Mouse (Mus musculus): ENCODE measurements around the gene Lsm4. TPM values are rescaled to one million over a fixed set of nuclear protein-coding genes. Genes with fewer than 3 reads are reported as not detected.
A peak's percentile ranks its signal among the peaks of the same experiment; 100 is the strongest.

Gene Lsm4
- polyA plus RNA-seq, 1 experiment from 2014 or later, result 98.5 TPM

GRCm38 (mm10) chr8:70699116-70699833, 26.2 kb downstream of the Lsm4 start:
- Histone ChIP-seq H3K36me3 (replicated peaks; ENCODE audit: insufficient read depth, low read length) (no peaks in the 10 kb centered on the region), H3K9ac (replicated peaks) (peak overlapping the region; percentile 99), H3K4me3 (ENCODE audit: low read depth, low read length) (peak overlapping the region; percentile 91), H3K27me3 (ENCODE audit: insufficient read depth, low read length) (no peaks in the 10 kb centered on the region), H3K4me1 (ENCODE audit: insufficient read depth) (peaks cover 46% of the 10 kb centered on the region), H3K4me2 (ENCODE audit: low read depth, low read length) (peak overlapping the region; percentile 90), H3K27ac (ENCODE audit: low read depth) (peak overlapping the region; percentile 99), H3K9me3 (ENCODE audit: low read length) (no peaks in the 10 kb centered on the region)
- peak; percentile 71 for DNase-seq
- peak; percentile 24; the same call in 1 of the 2 replicates for TF ChIP-seq CTCF (IDR thresholded peaks at IDR 0.05; ENCODE audit: low read depth)
- TF ChIP-seq EP300 (IDR thresholded peaks at IDR 0.05; ENCODE audit: low read depth), result no peak
- 2% methylated on average over 61 of the region's 89 CpGs for whole genome bisulfite sequencing (ENCODE audit: insufficient replicate concordance)
- ATAC-seq, result no peak; the same call in none of the 2 replicates

DNA sequence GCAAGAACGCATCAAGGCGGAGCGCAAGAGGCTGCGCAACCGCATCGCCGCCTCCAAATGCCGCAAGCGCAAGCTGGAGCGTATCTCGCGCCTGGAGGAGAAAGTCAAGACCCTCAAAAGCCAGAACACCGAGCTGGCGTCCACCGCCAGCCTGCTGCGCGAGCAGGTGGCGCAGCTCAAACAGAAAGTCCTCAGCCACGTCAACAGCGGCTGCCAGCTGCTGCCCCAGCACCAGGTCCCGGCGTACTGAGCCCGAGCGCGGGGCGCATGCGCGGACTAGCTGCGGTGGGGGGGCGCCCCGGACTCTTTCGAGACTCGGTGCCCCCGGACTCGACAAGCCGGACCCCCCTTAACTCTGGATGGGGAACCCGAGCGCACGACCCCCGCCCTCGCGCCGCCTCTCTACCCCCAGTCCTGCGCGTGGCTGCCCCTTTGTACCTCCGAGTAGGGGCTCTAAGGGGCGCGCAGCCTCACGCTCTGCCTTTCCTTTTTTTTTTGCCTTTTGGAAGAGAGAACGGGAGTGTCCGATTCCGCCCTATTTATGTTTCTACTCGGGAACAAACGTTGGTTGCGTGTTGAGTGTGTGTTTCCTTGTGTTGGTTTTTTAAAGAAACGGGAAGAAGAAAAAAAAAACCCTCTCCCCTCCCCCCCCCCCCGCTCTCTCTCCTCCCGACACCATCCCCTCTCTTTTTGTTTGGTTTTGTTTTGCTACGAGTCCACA, 26.9 kb downstream of the Lsm4 start:
- Histone ChIP-seq H3K9me3 (ENCODE audit: low read length) (no peaks in the 10 kb centered on the region), H3K9ac (replicated peaks) (peak overlapping the region; percentile 99), H3K4me2 (ENCODE audit: low read depth, low read length) (peak overlapping the region; percentile 90), H3K27me3 (ENCODE audit: insufficient read depth, low read length) (no peaks in the 10 kb centered on the region), H3K27ac (ENCODE audit: low read depth) (peak overlapping the region; percentile 99), H3K4me1 (ENCODE audit: insufficient read depth) (peaks cover 42% of the 10 kb centered on the region), H3K4me3 (ENCODE audit: low read depth, low read length) (peak overlapping the region; percentile 91), H3K36me3 (replicated peaks; ENCODE audit: insufficient read depth, low read length) (no peaks in the 10 kb centered on the region)
- DNase-seq, result peak; percentile 82
- no peak for ATAC-seq
- TF ChIP-seq CTCF (IDR thresholded peaks at IDR 0.05; ENCODE audit: low read depth), result 0 out of 2 replicates have a peak, but pooled peaks have one; percentile 1
- 0 out of 2 replicates have a peak, but pooled peaks have one; percentile 1 for TF ChIP-seq EP300 (IDR thresholded peaks at IDR 0.05; ENCODE audit: low read depth)
- under 1% methylated on average over 59 of the region's 59 CpGs for WGBS (ENCODE audit: insufficient replicate concordance)

DNA sequence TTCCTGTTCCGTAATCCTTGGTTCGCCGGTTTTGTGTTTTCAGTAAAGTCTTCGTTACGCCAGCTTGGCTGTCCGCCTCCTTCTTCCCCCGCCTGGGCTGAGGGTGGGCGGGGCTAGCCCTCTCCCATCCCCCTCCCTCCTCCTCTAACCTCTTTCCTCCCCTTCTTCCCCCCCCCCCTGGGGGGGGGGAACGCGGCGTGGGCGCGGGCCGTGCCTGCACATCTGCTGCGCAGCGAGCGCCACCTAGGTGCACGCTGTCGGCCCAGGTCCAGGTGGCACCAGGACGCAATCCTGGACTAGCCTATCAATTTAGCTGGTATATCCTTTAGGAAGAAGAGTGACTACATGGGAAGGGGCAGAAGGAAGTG, 27.5 kb downstream of the Lsm4 start:
- Histone ChIP-seq H3K27me3 (ENCODE audit: insufficient read depth, low read length) (no peaks in the 10 kb centered on the region), H3K36me3 (replicated peaks; ENCODE audit: insufficient read depth, low read length) (no peaks in the 10 kb centered on the region), H3K4me2 (ENCODE audit: low read depth, low read length) (peak overlapping the region; percentile 90), H3K9me3 (ENCODE audit: low read length) (no peaks in the 10 kb centered on the region), H3K4me1 (ENCODE audit: insufficient read depth) (peaks cover 37% of the 10 kb centered on the region), H3K9ac (replicated peaks) (peak overlapping the region; percentile 99), H3K27ac (ENCODE audit: low read depth) (peak overlapping the region; percentile 99), H3K4me3 (ENCODE audit: low read depth, low read length) (peak overlapping the region; percentile 91)
- 1% methylated on average over 20 of the region's 20 CpGs for WGBS (ENCODE audit: insufficient replicate concordance)
- ATAC-seq (peak; percentile 10; the same call in 1 of the 2 replicates), DNase-seq (peak; percentile 93)
- TF ChIP-seq EP300 (IDR thresholded peaks at IDR 0.05; ENCODE audit: low read depth) (peak; percentile 46; the same call in 1 of the 2 replicates), CTCF (IDR thresholded peaks at IDR 0.05; ENCODE audit: low read depth) (peak; percentile 95)

DNA sequence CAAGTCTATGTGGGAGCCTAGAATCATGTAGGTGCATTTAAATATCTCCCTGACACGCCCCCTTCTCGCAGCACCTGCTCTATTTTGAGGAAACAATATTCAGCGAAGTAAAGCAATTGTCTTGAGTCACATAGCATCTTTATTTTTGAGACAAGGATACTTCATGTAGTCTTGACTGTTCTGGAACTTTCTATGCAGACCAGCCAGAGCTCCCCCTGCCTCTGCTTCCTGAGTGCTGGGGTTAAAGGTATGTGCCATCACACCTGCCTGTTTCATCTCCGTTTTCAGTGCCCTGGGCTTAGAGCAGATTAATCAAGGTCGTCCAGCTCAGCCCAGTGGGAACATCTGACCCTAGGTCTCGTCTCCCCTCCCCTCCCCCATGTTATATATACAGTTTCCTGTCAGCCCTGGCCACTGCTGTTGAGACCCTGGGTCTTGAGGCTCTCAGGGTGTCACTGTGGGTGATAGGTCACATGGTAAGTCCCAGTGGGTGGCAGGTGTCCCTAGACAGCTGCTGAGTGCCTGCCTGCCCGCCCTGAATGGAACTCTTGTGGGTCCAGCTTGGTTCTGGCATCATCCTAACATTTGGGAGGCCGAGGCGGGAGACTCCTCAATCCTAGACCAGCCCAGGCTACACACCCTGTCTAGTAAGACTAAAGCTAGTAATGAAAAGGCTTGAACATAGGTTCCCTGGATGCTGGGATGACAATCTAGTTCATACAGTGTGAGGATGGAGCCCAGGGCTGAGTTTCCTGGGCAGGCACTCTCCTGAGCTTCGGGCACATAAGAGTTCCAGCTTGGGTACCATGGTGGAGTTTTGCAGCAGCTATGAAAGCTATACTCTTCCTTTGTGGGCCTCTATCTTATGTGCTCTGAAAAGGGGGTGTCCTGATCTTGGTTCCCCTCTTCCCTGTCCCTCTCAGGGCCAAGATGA, 28.3 kb downstream of the Lsm4 start:
- ATAC-seq, result no peak
- 51% methylated on average over 10 of the region's 10 CpGs for WGBS (ENCODE audit: insufficient replicate concordance)
- Histone ChIP-seq H3K9me3 (ENCODE audit: low read length) (no peaks in the 10 kb centered on the region), H3K9ac (replicated peaks) (peak overlapping the region; percentile 99), H3K27me3 (ENCODE audit: insufficient read depth, low read length) (no peaks in the 10 kb centered on the region), H3K27ac (ENCODE audit: low read depth) (peak overlapping the region; percentile 99), H3K36me3 (replicated peaks; ENCODE audit: insufficient read depth, low read length) (no peaks in the 10 kb centered on the region), H3K4me3 (ENCODE audit: low read depth, low read length) (peak overlapping the region; percentile 91), H3K4me1 (ENCODE audit: insufficient read depth) (peaks cover 29% of the 10 kb centered on the region), H3K4me2 (ENCODE audit: low read depth, low read length) (peak overlapping the region; percentile 90)
- TF ChIP-seq EP300 (IDR thresholded peaks at IDR 0.05; ENCODE audit: low read depth) (no peak), CTCF (IDR thresholded peaks at IDR 0.05; ENCODE audit: low read depth) (no peak)
- no peak for DNase-seq

GRCm38 (mm10) chr8:70701982-70702841, 29.2 kb downstream of the Lsm4 start:
- TF ChIP-seq CTCF (IDR thresholded peaks at IDR 0.05; ENCODE audit: low read depth) (no peak), EP300 (IDR thresholded peaks at IDR 0.05; ENCODE audit: low read depth) (no peak)
- DNase-seq, result no peak
- Histone ChIP-seq H3K36me3 (replicated peaks; ENCODE audit: insufficient read depth, low read length) (no peaks in the 10 kb centered on the region), H3K4me2 (ENCODE audit: low read depth, low read length) (no peak overlapping the region), H3K27ac (ENCODE audit: low read depth) (no peak overlapping the region), H3K9me3 (ENCODE audit: low read length) (no peaks in the 10 kb centered on the region), H3K4me3 (ENCODE audit: low read depth, low read length) (no peak overlapping the region), H3K4me1 (ENCODE audit: insufficient read depth) (peaks cover 21% of the 10 kb centered on the region), H3K27me3 (ENCODE audit: insufficient read depth, low read length) (no peaks in the 10 kb centered on the region), H3K9ac (replicated peaks) (no peak overlapping the region)
- 79% methylated on average over 2 of the region's 2 CpGs for WGBS (ENCODE audit: insufficient replicate concordance)
- no peak for ATAC-seq
